Mouse (Mus musculus): ENCODE measurements around the gene Neurog3. TPM values are rescaled to one million over a fixed set of nuclear protein-coding genes. Genes with fewer than 3 reads are reported as not detected.

The Neurog3 gene
- polyA plus RNA-seq (2017; shearing (Covaris generic)) = not detected

DNA sequence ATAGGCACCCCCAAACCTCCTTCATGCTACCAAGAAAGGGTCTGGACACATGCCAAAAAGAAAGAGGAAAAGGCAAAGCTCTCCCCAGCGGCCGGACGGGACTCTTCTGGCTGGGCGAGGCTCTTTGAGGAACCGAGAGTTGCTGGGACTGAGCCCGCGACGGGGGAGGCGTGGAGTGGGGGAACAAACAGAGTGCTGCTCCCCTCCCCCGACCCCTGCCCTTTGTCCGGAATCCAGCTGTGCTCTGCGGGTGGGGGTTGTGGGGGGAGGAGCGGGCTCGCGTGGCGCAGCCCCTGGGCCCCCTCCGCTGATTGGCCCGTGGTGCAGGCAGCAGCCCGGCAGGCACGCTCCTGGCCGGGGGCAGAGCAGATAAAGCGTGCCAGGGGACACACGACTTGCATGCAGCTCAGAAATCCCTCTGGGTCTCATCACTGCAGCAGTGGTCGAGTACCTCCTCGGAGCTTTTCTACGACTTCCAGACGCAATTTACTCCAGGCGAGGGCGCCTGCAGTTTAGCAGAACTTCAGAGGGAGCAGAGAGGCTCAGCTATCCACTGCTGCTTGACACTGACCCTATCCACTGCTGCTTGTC is at the start of gene Neurog3:
Gene Neurog3, plus strand, starts transcription at position 400 of the 591 bp plus-strand sequence.

DNA sequence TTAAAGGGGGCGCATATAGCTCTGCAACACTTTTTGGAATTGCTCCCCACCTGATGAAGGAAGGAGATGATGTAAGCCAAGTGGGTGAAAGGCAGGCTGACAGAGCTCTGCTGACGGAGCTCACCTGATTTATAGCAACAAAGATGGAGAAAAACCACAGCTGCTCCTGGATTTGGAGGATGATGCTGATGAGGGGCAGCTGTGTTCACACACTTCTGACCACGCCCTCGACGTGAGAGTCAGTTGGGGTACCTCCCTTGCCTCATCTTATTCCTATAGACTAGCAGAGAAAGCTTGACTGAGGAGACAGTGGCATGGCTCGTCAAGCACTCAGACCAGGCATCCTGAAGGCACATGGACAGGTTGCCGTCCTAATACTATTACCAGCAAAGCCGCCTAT is 10.9 kb downstream of the Neurog3 start, which contains the start of gene Fam241b:
Gene Fam241b, minus strand, starts transcription at position 101 of the 400 bp plus-strand sequence.

Other genes starting within 250 kb of the Neurog3 start
- gene Col13a1, start 154.0 kb upstream of the Neurog3 start, polyA plus RNA-seq (2017; shearing (Covaris generic)) = not detected
- 10.4 TPM for gene Fam241b, start 10.8 kb downstream of the Neurog3 start, polyA plus RNA-seq (2017; shearing (Covaris generic))
- gene Tspan15, start 98.2 kb downstream of the Neurog3 start, polyA plus RNA-seq (2017; shearing (Covaris generic)) = 0.42 TPM
- not detected for gene Tacr2, start 119.3 kb downstream of the Neurog3 start, polyA plus RNA-seq (2017; shearing (Covaris generic))
- gene Hk1, start 246.8 kb downstream of the Neurog3 start, polyA plus RNA-seq (2017; shearing (Covaris generic)) = 172 TPM